Mouse (Mus musculus) WW6 (cell line): Measurements from ENCODE around the gene Ccl21a.
"Not testable (repeated sequence)": the region's sequence is repeated elsewhere in the genome, so short reads cannot be mapped to it uniquely, and the experiment has no call there.

ENCODE experiments used
- DNase-seq: peaks from one replicate; pipeline ENCODE4 v3.0.0-alpha.2; 2013; ENCODE audit warnings: low read depth, low spot score

Gene Ccl21a

DNA sequence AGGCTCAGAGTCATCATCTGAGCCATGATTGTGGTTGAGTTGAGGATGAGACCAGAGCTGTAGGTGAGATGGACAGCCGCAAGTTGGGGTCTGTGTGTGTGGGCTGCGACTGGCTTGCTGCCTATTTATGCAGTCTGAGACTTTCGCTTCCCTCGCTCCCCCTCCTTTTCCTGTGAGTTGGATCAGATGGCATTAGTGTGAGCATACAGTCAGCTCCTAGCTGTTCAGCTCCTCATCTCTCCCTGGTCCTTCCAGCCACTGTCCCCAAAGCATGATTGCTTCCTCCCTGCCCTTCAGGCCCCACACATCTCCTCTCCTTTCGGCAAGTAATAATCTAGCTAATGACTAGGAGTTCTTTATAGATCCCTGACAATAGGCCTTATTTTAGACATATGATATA is at the start of gene Ccl21a:
TSS of gene Ccl21a (minus strand) at position 101 of the 400 bp plus-strand sequence.
- not testable (repeated sequence) for DNase-seq

DNA sequence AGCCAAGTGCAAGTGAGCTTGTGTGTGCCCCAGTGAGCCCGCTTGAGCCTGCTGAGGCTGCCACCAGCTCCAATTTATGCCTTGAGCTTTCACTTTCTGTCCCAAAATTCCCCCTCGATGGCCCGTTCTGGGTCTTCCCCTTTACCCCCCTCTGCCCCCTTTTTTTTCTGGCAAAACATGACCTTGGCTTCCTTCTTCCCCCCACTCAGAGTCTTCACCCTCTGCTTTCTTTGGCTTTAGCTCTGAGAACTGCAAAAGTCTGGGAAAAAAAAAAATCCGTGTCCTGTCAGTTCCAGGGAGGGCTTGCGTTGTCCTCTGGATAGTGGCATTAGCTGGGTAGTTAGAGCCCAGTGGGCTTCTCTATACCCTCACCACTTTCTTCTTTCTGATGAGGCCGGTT is 17.3 kb downstream of the Ccl21a start, which contains the start of gene Ccl19:
TSS of gene Ccl19 (minus strand) at position 101 of the 400 bp plus-strand sequence.
- DNase-seq: not testable (repeated sequence)

DNA sequence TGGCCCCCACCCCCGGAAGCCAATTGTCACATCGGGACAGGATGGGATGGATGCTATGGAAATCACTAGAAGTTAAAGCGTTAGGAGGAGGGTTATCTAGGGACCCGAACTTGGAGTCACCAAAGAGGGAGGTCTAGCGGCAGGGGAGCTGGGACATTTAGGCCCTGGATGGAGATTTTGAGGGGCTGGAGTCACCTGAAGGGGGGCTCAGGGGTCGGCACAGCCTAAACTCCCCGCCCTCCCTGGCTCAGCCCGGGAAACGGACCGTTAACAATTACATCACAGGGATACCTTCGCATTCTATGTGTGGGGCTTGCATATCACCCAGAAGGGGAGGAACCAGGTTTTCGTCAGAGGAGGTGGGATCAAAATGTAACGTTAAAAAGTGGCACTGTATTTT is 38.5 kb downstream of the Ccl21a start, which contains the start of gene 4930578G10Rik:
TSS of gene 4930578G10Rik (plus strand) at position 301 of the 400 bp plus-strand sequence.
- not testable (repeated sequence) for DNase-seq
